Mouse (Mus musculus) kidney, adult 2 months (tissue): ENCODE measurements around the gene Ugt3a1. TPM values are rescaled to one million over a fixed set of nuclear protein-coding genes. Genes with fewer than 3 reads are reported as not detected.

Source experiments
- DNase-seq: peaks from one replicate; pipeline ENCODE4 v3.0.0; 2021
- H3K27ac ChIP-seq: fragments of 200-500 bp; 2 replicates; pipeline ENCODE4 v1.5.1; 2012; ENCODE audit warnings: low read depth, low read length, control low read depth, inconsistent platforms; ENCODE audit not compliant: insufficient read depth
- H3K27me3 ChIP-seq: fragments of 200-500 bp; replicated peaks from 2 replicates; pipeline ENCODE4 v1.6.1; 2012; ENCODE audit warnings: mild to moderate bottlenecking, moderate library complexity, low read length, inconsistent platforms; ENCODE audit not compliant: control insufficient read depth, insufficient read depth
- H3K36me3 ChIP-seq: fragments of 200-500 bp; 2 replicates; pipeline ENCODE4 v1.6.1; 2012; ENCODE audit warnings: mild to moderate bottlenecking, moderate library complexity, low read length, inconsistent platforms; ENCODE audit not compliant: control insufficient read depth, insufficient read depth
- H3K4me1 ChIP-seq: fragments of 200-500 bp; 2 replicates; pipeline ENCODE4 v1.6.1; 2011; ENCODE audit warnings: low read length; ENCODE audit not compliant: control insufficient read depth, insufficient read depth
- H3K4me3 ChIP-seq: fragments of 200-500 bp; 2 replicates; pipeline ENCODE4 v1.5.1; 2011; ENCODE audit warnings: mild to moderate bottlenecking, low read depth, low read length, control low read depth; ENCODE audit not compliant: insufficient read depth
- CTCF ChIP-seq: fragments of 200-500 bp; conservative IDR thresholded peaks from 2 replicates; pipeline ENCODE4 v1.5.1; 2011; ENCODE audit warnings: low read depth, mild to moderate bottlenecking, control low read depth, low read length, moderate library complexity, mixed read lengths; ENCODE audit not compliant: insufficient read depth, insufficient read length
- POLR2A ChIP-seq: fragments of 200-500 bp; IDR thresholded peaks from one replicate; pipeline ENCODE4 v1.6.1; 2011; ENCODE audit warnings: low read depth, low read length, control low read depth
- WGBS: fragments of 180-500 bp; shearing (Covaris S2); methylation state at CpG from one replicate; pipeline ENCODE4 v1.1.7; 2018; 5-methylcytosine and 5-hydroxymethylcytosine counted together
- polyA plus RNA-seq: library from polyadenylated mRNA; depleted of rRNA; stranded (reverse); fragments of >200 nt; gene quantifications from 2 replicates; pipeline ENCODE4 v1.2.3, GENCODE M21; 2012

Ugt3a1 gene
- polyA plus RNA-seq, 1 experiment = 203 TPM

- no peak for TF ChIP-seq POLR2A
- TF ChIP-seq CTCF = no peak
- Histone ChIP-seq H3K27ac (peak overlapping the region; percentile 95), H3K36me3 (no peaks in the 10 kb centered on the region), H3K4me3 (peak overlapping the region; percentile 44; the same call in 1 of the 2 replicates), H3K27me3 (no peaks in the 10 kb centered on the region), H3K4me1 (peaks cover 5% of the 10 kb centered on the region; the same call in 1 of the 2 replicates)
- WGBS = 60% methylated on average over 3 of the region's 3 CpGs
- DNase-seq = peak; percentile 78
Measured at GRCm38 (mm10) chr15:9279596-9279995, 2.9 kb downstream of the Ugt3a1 start.

DNA sequence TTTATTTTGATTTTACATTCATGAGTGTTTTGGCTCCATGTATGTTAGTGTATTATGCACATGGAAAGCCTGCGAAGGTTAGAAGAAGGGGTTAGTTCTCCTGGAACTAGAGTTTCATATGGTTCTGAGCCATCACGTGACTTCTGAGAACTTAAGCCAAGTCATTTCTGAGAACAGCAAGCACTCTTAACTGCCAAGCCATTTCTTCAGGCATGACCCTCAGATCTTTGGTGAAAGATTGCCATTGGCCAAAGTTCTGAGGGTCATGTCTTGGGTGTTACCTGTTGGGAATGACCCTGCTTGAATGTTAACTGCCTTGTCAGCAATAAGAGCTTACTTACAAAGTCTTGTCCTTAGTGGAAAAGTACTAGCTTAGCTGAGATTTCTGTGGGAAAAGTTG lies 6.5 kb downstream of the Ugt3a1 start:
- peak overlapping the region; percentile 57; the same call in 1 of the 2 replicates for H3K27ac ChIP-seq
- no peaks in the 10 kb centered on the region for H3K27me3 ChIP-seq
- 60% methylated on average over 2 of the region's 2 CpGs for WGBS
- H3K36me3 ChIP-seq = no peaks in the 10 kb centered on the region
- TF ChIP-seq POLR2A = no peak
- TF ChIP-seq CTCF = no peak
- no peak overlapping the region for H3K4me3 ChIP-seq
- peak; percentile 93 for DNase-seq
- peaks cover 5% of the 10 kb centered on the region; the same call in 1 of the 2 replicates for H3K4me1 ChIP-seq

GRCm38 (mm10) chr15:9289660-9290059 lies 13.0 kb downstream of the Ugt3a1 start:
- Histone ChIP-seq H3K27ac (no peak overlapping the region), H3K4me3 (no peak overlapping the region), H3K27me3 (no peaks in the 10 kb centered on the region), H3K4me1 (no peaks in the 10 kb centered on the region; the same call in 1 of the 2 replicates), H3K36me3 (no peaks in the 10 kb centered on the region)
- DNase-seq = no peak
- 55% methylated on average over 2 of the region's 2 CpGs for WGBS
- TF ChIP-seq POLR2A = no peak

DNA sequence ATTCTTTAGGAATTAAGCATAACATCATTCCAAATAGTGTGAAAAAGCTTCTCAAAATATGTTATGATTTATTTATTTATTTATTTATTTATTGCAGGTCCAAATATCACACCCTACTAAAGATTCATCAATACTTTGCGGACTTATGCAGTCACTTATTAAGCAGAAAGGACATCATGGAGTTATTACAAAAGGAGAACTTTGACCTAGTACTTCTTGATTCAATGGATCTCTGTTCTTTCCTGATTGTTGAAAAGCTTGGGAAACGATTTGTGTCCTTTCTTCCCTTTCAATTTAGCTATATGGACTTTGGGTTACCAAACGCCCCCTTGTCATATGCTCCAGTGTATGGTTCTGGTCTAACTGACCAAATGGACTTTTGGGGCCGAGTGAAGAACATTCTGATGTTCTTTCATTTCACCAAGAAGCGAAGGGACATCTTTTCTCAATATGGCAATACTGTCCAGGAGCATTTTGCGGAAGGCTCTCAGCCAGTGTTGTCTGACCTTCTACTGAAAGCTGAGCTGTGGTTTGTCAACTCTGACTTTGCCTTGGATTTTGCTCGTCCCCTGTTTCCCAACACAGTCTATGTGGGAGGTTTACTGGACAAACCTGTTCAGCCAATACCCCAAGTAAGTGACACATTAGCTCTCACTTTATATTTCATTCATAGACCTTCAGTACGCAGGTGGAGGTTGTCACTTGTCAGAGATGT lies 29.4 kb downstream of the Ugt3a1 start:
- Histone ChIP-seq H3K36me3 (no peaks in the 10 kb centered on the region), H3K4me1 (no peaks in the 10 kb centered on the region), H3K27ac (no peak overlapping the region), H3K4me3 (no peak overlapping the region), H3K27me3 (no peaks in the 10 kb centered on the region)
- no peak for TF ChIP-seq POLR2A
- TF ChIP-seq CTCF = no peak
- DNase-seq = no peak
- WGBS = 76% methylated on average over 8 of the region's 8 CpGs

GRCm38 (mm10) chr15:9334596-9334995 lies 57.9 kb downstream of the Ugt3a1 start:
- Histone ChIP-seq H3K27me3 (no peaks in the 10 kb centered on the region), H3K4me1 (peaks cover 3% of the 10 kb centered on the region; the same call in 1 of the 2 replicates), H3K36me3 (no peaks in the 10 kb centered on the region), H3K4me3 (no peak overlapping the region), H3K27ac (peak overlapping the region; percentile 91)
- 44% methylated on average over 2 of the region's 2 CpGs for WGBS
- no peak for TF ChIP-seq POLR2A
- TF ChIP-seq CTCF = no peak
- DNase-seq = peak; percentile 86

- no peaks in the 10 kb centered on the region for H3K36me3 ChIP-seq
- H3K4me3 ChIP-seq = peak within 1 kb of the TSS; percentile 62
- WGBS = 60% methylated on average over 4 of the region's 4 CpGs
- peak; percentile 83 for DNase-seq
- H3K27ac ChIP-seq = peak within 1 kb of the TSS; percentile 91
- no peak for TF ChIP-seq CTCF
- TF ChIP-seq POLR2A = no peak
- H3K4me1 ChIP-seq = peaks cover 3% of the 10 kb centered on the region; the same call in 1 of the 2 replicates
- no peaks in the 10 kb centered on the region for H3K27me3 ChIP-seq
Measured at GRCm38 (mm10) chr15:9335341-9335740, 58.7 kb downstream of the Ugt3a1 start, which contains the start of gene Ugt3a2. Gene Ugt3a2, plus strand, starts transcription at chr15:9335550.

GRCm38 (mm10) chr15:9336616-9337015 lies 59.9 kb downstream of the Ugt3a1 start:
- Histone ChIP-seq H3K36me3 (no peaks in the 10 kb centered on the region), H3K4me3 (peak overlapping the region; percentile 50; the same call in 1 of the 2 replicates), H3K27me3 (no peaks in the 10 kb centered on the region), H3K4me1 (peaks cover 3% of the 10 kb centered on the region; the same call in 1 of the 2 replicates), H3K27ac (peak overlapping the region; percentile 89)
- DNase-seq = peak; percentile 59
- WGBS = 45% methylated on average over 3 of the region's 3 CpGs
- TF ChIP-seq CTCF = no peak
- no peak for TF ChIP-seq POLR2A
